ENCODE assay signal across 16 mouse cellular contexts in genomic region chr9:44985721-44986161, GRCm38 (mm10). TPM values are rescaled to one million over a fixed set of nuclear protein-coding genes. Genes with fewer than 3 reads are reported as not detected.
A peak's percentile ranks its signal among the peaks of the same experiment; 100 is the strongest.
DNase-seq lines count a peak whose midpoint lies in the region; ATAC-seq and TF ChIP-seq lines count a peak whose summit lies in the region.
"Had no signal": no experiment of that assay in that cellular context is flagged by ENCODE, and none has a peak within 500 bp of the region (broad histone marks: within the 10 kb centered on the region; RNA-seq: fewer than 3 reads in every experiment).

No protein-coding gene starts in this region.

- no peak for ATAC-seq in limb, embryonic 12.5 days (ENCODE audit: insufficient number of reproducible peaks, insufficient read depth, low FRiP score, low TSS enrichment, low read depth)
- no peak for ATAC-seq in inflammation-experienced regulatory T-cells, adult 6 months

- peak overlapping the region; percentile 80 for H3K4me3 ChIP-seq in testis, adult 2 months (ENCODE audit: control insufficient read depth, low read depth, low read length)
- no peak overlapping the region for H3K4me3 ChIP-seq in limb, embryonic 12.5 days (replicated peaks)
- H3K4me3 ChIP-seq in embryonic facial prominence, embryonic 10.5 days, result no peak overlapping the region
- H3K4me3 ChIP-seq: hindbrain, embryonic 10.5 days; left cerebral cortex, adult 2 months; midbrain, embryonic 10.5 days; neural tube, embryonic 13.5 days had no signal

- no peak overlapping the region for H3K4me2 ChIP-seq in limb, embryonic 12.5 days
- H3K4me2 ChIP-seq: lung, embryonic 14.5 days; neural tube, embryonic 13.5 days had no signal

- no peak for TF ChIP-seq CTCF in testis, adult 2 months (IDR thresholded peaks at IDR 0.05; ENCODE audit: control insufficient read depth, insufficient read depth, insufficient replicate concordance, low read depth, low read length)

- H3K27me3 ChIP-seq in testis, adult 2 months (ENCODE audit: control insufficient read depth, insufficient read depth, low read length), result no peaks in the 10 kb centered on the region
- H3K27me3 ChIP-seq in limb, embryonic 12.5 days, result no peaks in the 10 kb centered on the region
- H3K27me3 ChIP-seq in embryonic facial prominence, embryonic 10.5 days (replicated peaks; ENCODE audit: low read depth, poor library complexity, severe bottlenecking), result no peaks in the 10 kb centered on the region
- H3K27me3 ChIP-seq: neural tube, embryonic 13.5 days had no signal

- TF ChIP-seq POLR2A in testis, adult 2 months (IDR thresholded peaks at IDR 0.05; ENCODE audit: control insufficient read depth, low read depth, low read length), result no peak

- H3K9me3 ChIP-seq in limb, embryonic 12.5 days, result no peaks in the 10 kb centered on the region
- no peaks in the 10 kb centered on the region for H3K9me3 ChIP-seq in embryonic facial prominence, embryonic 10.5 days
- H3K9me3 ChIP-seq: hindbrain, embryonic 10.5 days; midbrain, embryonic 10.5 days; neural tube, embryonic 13.5 days had no signal

- H3K4me1 ChIP-seq in testis, adult 2 months (ENCODE audit: control insufficient read depth, insufficient read depth, low read length), result peaks cover 15% of the 10 kb centered on the region
- peaks cover 9% of the 10 kb centered on the region; the same call in 1 of the 2 replicates for H3K4me1 ChIP-seq in limb, embryonic 12.5 days (replicated peaks)
- no peaks in the 10 kb centered on the region for H3K4me1 ChIP-seq in embryonic facial prominence, embryonic 10.5 days
- H3K4me1 ChIP-seq: neural tube, embryonic 13.5 days had no signal

- DNase-seq in testis, postnatal 14 days (ENCODE audit: low spot score), result no peak
- peak; percentile 80 for DNase-seq in naive thymus-derived CD4-positive, alpha-beta T cell, adult 2 months (ENCODE audit: low read depth)
- no peak for DNase-seq in layer of hippocampus, adult 11-12 months (ENCODE audit: low spot score)
- DNase-seq in embryonic facial prominence, embryonic 10.5 days (ENCODE audit: low spot score), result no peak
- DNase-seq: cerebellum, adult 11-12 months; embryo, embryonic 11 days; gastrocnemius, postnatal 36 days; lung, embryonic 14.5 days had no signal

- H3K27ac ChIP-seq in testis, adult 2 months (ENCODE audit: control insufficient read depth, insufficient read depth, low read depth, low read length), result no peak overlapping the region
- H3K27ac ChIP-seq in limb, embryonic 12.5 days, result 0 out of 2 replicates have a peak overlapping the region, but pooled peaks have one; percentile 41
- H3K27ac ChIP-seq in embryonic facial prominence, embryonic 10.5 days (replicated peaks), result no peak overlapping the region
- H3K27ac ChIP-seq: hindbrain, embryonic 10.5 days; left cerebral cortex, adult 2 months; midbrain, embryonic 10.5 days; neural tube, embryonic 13.5 days had no signal

- 77% methylated on average over 3 of the region's 3 CpGs for WGBS in limb, embryonic 12.5 days
- 89% methylated on average over 3 of the region's 3 CpGs for WGBS in embryonic facial prominence, embryonic 10.5 days

- H3K36me3 ChIP-seq in testis, adult 2 months (ENCODE audit: control insufficient read depth, insufficient read depth, low read length), result no peaks in the 10 kb centered on the region
- H3K36me3 ChIP-seq in limb, embryonic 12.5 days, result no peaks in the 10 kb centered on the region
- no peaks in the 10 kb centered on the region for H3K36me3 ChIP-seq in embryonic facial prominence, embryonic 10.5 days (replicated peaks)
- H3K36me3 ChIP-seq: hindbrain, embryonic 10.5 days; midbrain, embryonic 10.5 days; neural tube, embryonic 13.5 days had no signal

- no peak overlapping the region for H3K9ac ChIP-seq in limb, embryonic 12.5 days (replicated peaks)
- H3K9ac ChIP-seq: lung, embryonic 14.5 days; neural tube, embryonic 13.5 days had no signal

RNA-seq across cellular contexts. Expression of gene Cd3d, which starts 4.2 kb away (rescaled TPM):
- polyA plus RNA-seq in testis, adult 2 months (2012; rRNA removed), result 49.4 and 55.3 TPM in 2 replicates
- not detected in 2 replicates for polyA plus RNA-seq in limb, embryonic 12.5 days (2016; fragmentation: Nextera tagmentation; extraction: Ambion mirVana)
- polyA plus RNA-seq in inflammation-experienced regulatory T-cells, adult 6 months (2017; shearing (Covaris generic)), result 1,000 to 10,000 TPM in 1 of 3 experiments, 100 to 1,000 TPM in 2; 684 to 1,006 (median 966) TPM
- polyA plus RNA-seq in embryonic facial prominence, embryonic 10.5 days (2016; fragmentation: Nextera tagmentation; extraction: Ambion mirVana), result not detected in 2 replicates
- polyA plus RNA-seq: erythroblast, embryonic 14.5 days; hindbrain, embryonic 10.5 days; lung, embryonic 14.5 days; midbrain, embryonic 10.5 days; neural tube, embryonic 13.5 days had no signal

RNA-seq across cellular contexts. Expression of gene Cd3g, which starts 5.5 kb away (rescaled TPM):
- not detected in 2 replicates for polyA plus RNA-seq in testis, adult 2 months (2012; rRNA removed)
- 0.20 and 1.5 TPM in 2 replicates for polyA plus RNA-seq in limb, embryonic 12.5 days (2016; fragmentation: Nextera tagmentation; extraction: Ambion mirVana)
- polyA plus RNA-seq in inflammation-experienced regulatory T-cells, adult 6 months (2017; shearing (Covaris generic)), result 1,000 to 10,000 TPM; 1,536 to 1,970 (median 1,828) TPM
- not detected in 2 replicates for polyA plus RNA-seq in embryonic facial prominence, embryonic 10.5 days (2016; fragmentation: Nextera tagmentation; extraction: Ambion mirVana)
- polyA plus RNA-seq: erythroblast, embryonic 14.5 days; hindbrain, embryonic 10.5 days; midbrain, embryonic 10.5 days; neural tube, embryonic 13.5 days had no signal

RNA-seq across cellular contexts. Expression of gene Ube4a, which starts 20.3 kb away (rescaled TPM):
- 11.5 and 16.6 TPM in 2 replicates for polyA plus RNA-seq in testis, adult 2 months (2012; rRNA removed)
- polyA plus RNA-seq in limb, embryonic 12.5 days (2016; fragmentation: Nextera tagmentation; extraction: Ambion mirVana), result 26.4 and 27.8 TPM in 2 replicates
- polyA plus RNA-seq in inflammation-experienced regulatory T-cells, adult 6 months (2017; shearing (Covaris generic)), result 10 to 100 TPM; 25.5 to 40.2 (median 34.4) TPM
- polyA plus RNA-seq in embryonic facial prominence, embryonic 10.5 days (2016; fragmentation: Nextera tagmentation; extraction: Ambion mirVana), result 23.2 and 23.7 TPM in 2 replicates

RNA-seq across cellular contexts. Expression of gene Cd3e, which starts 23.7 kb away (rescaled TPM):
- 0.07 and 0.43 TPM in 2 replicates for polyA plus RNA-seq in testis, adult 2 months (2012; rRNA removed)
- 0.14 TPM in 1 of 2 replicates, not detected in the other for polyA plus RNA-seq in limb, embryonic 12.5 days (2016; fragmentation: Nextera tagmentation; extraction: Ambion mirVana)
- polyA plus RNA-seq in inflammation-experienced regulatory T-cells, adult 6 months (2017; shearing (Covaris generic)), result 1,000 to 10,000 TPM in 2 of 3 experiments, 100 to 1,000 TPM in 1; 995 to 1,814 (median 1,394) TPM
- polyA plus RNA-seq in embryonic facial prominence, embryonic 10.5 days (2016; fragmentation: Nextera tagmentation; extraction: Ambion mirVana), result not detected in 2 replicates
- polyA plus RNA-seq: hindbrain, embryonic 10.5 days; lung, embryonic 14.5 days; midbrain, embryonic 10.5 days had no signal

RNA-seq across cellular contexts. Expression of gene Mpzl2, which starts 53.9 kb away (rescaled TPM):
- 0.65 and 1.7 TPM in 2 replicates for polyA plus RNA-seq in testis, adult 2 months (2012; rRNA removed)
- 12.7 and 16.8 TPM in 2 replicates for polyA plus RNA-seq in limb, embryonic 12.5 days (2016; fragmentation: Nextera tagmentation; extraction: Ambion mirVana)
- not detected for polyA plus RNA-seq in inflammation-experienced regulatory T-cells, adult 6 months (2017; shearing (Covaris generic))
- 9.7 TPM in 2 replicates for polyA plus RNA-seq in embryonic facial prominence, embryonic 10.5 days (2016; fragmentation: Nextera tagmentation; extraction: Ambion mirVana)
- polyA plus RNA-seq: erythroblast, embryonic 14.5 days had no signal

Comparison
In these comparisons a context has a peak if more than half of its experiments do, and no peak if none do; other contexts are left out.
1. RNA of gene Cd3d, which starts 4.2 kb away (polyA plus RNA-seq): 684 to 1,006 TPM in inflammation-experienced regulatory T-cells, adult 6 months and 49.4 to 55.3 TPM in testis, adult 2 months; not detected in limb, embryonic 12.5 days and not detected in embryonic facial prominence, embryonic 10.5 days; every median in the first group is over 10 times any median in the second.
2. RNA of gene Cd3g, which starts 5.5 kb away (polyA plus RNA-seq): 1,536 to 1,970 TPM in inflammation-experienced regulatory T-cells, adult 6 months; 0.20 to 1.5 TPM in limb, embryonic 12.5 days, not detected in testis, adult 2 months and not detected in embryonic facial prominence, embryonic 10.5 days; every median in the first group is over 100 times any median in the second.